Mouse (Mus musculus) Muller cell, postnatal 12 days (primary cell): ENCODE results near the gene Gdpd5.
A peak's percentile ranks its signal among the peaks of the same experiment; 100 is the strongest.
"Not testable (repeated sequence)": the region's sequence is repeated elsewhere in the genome, so short reads cannot be mapped to it uniquely, and the experiment has no call there.

Source experiments
- DNase-seq: peaks from one replicate; pipeline ENCODE4 v3.0.0-alpha.2; 2015; ENCODE audit errors: inconsistent ontology term

Gdpd5 gene

GRCm38 (mm10) chr7:99366716-99367115 lies 14.5 kb upstream of the Gdpd5 start:
- no peak for DNase-seq

- DNase-seq: not testable (repeated sequence)
Measured at GRCm38 (mm10) chr7:99374325-99374724, 6.9 kb upstream of the Gdpd5 start.

- DNase-seq: no peak
Measured at GRCm38 (mm10) chr7:99375455-99375854, 5.8 kb upstream of the Gdpd5 start.

- DNase-seq: peak; percentile 52
Measured at GRCm38 (mm10) chr7:99378870-99379269, 2.3 kb upstream of the Gdpd5 start.

- DNase-seq: peak; percentile 37
Measured at GRCm38 (mm10) chr7:99380491-99381213, 562 bp upstream of the Gdpd5 start.

GRCm38 (mm10) chr7:99382088-99383000 lies 1.1 kb downstream of the Gdpd5 start:
- DNase-seq: no peak

GRCm38 (mm10) chr7:99383246-99383645 lies 2.0 kb downstream of the Gdpd5 start:
- DNase-seq: no peak

- DNase-seq: no peak
Measured at GRCm38 (mm10) chr7:99384101-99384611, 2.9 kb downstream of the Gdpd5 start.

- DNase-seq: peak; percentile 88
Measured at GRCm38 (mm10) chr7:99386030-99386429, 4.8 kb downstream of the Gdpd5 start.

GRCm38 (mm10) chr7:99386811-99387210 lies 5.6 kb downstream of the Gdpd5 start:
- no peak for DNase-seq

GRCm38 (mm10) chr7:99387356-99387755 lies 6.1 kb downstream of the Gdpd5 start:
- no peak for DNase-seq

GRCm38 (mm10) chr7:99390559-99390958 lies 9.3 kb downstream of the Gdpd5 start:
- DNase-seq: peak; percentile 61

- no peak for DNase-seq
Measured at GRCm38 (mm10) chr7:99392696-99393095, 11.5 kb downstream of the Gdpd5 start.

GRCm38 (mm10) chr7:99393711-99394325 lies 12.6 kb downstream of the Gdpd5 start:
- DNase-seq: peak; percentile 46

GRCm38 (mm10) chr7:99395385-99395784 lies 14.2 kb downstream of the Gdpd5 start:
- DNase-seq: no peak

- DNase-seq: peak; percentile 44
Measured at GRCm38 (mm10) chr7:99395908-99396616, 14.8 kb downstream of the Gdpd5 start.

- no peak for DNase-seq
Measured at GRCm38 (mm10) chr7:99396994-99397659, 15.9 kb downstream of the Gdpd5 start.

GRCm38 (mm10) chr7:99401373-99401772 lies 20.2 kb downstream of the Gdpd5 start:
- no peak for DNase-seq

- no peak for DNase-seq
Measured at GRCm38 (mm10) chr7:99402477-99402876, 21.3 kb downstream of the Gdpd5 start.

- DNase-seq: no peak
Measured at GRCm38 (mm10) chr7:99403254-99403653, 22.0 kb downstream of the Gdpd5 start.
